ENCODE assay signal across 16 mouse cellular contexts in genomic region chr17:86226198-86226597, GRCm38 (mm10).
"Had no signal": no experiment of that assay in that cellular context is flagged by ENCODE, and none has a peak within 500 bp of the region (broad histone marks: within the 10 kb centered on the region; RNA-seq: fewer than 3 reads in every experiment).

No protein-coding gene starts in this region.

- H3K36me3 ChIP-seq: midbrain, embryonic 10.5 days; midbrain, embryonic 12.5 days; neural tube, embryonic 13.5 days; neural tube, embryonic 15.5 days had no signal

- H3K4me1 ChIP-seq: midbrain, embryonic 10.5 days; midbrain, embryonic 12.5 days had no signal

- H3K9me3 ChIP-seq: midbrain, embryonic 10.5 days; midbrain, embryonic 12.5 days; neural tube, embryonic 13.5 days; neural tube, embryonic 15.5 days had no signal

- H3K4me2 ChIP-seq: lung, embryonic 14.5 days; midbrain, embryonic 12.5 days; neural tube, embryonic 13.5 days; neural tube, embryonic 15.5 days had no signal

- H3K27me3 ChIP-seq: midbrain, embryonic 12.5 days; neural tube, embryonic 13.5 days; neural tube, embryonic 15.5 days had no signal

- H3K4me3 ChIP-seq: midbrain, embryonic 10.5 days; midbrain, embryonic 12.5 days; myocyte; neural tube, embryonic 13.5 days; neural tube, embryonic 15.5 days had no signal

- H3K9ac ChIP-seq: lung, embryonic 14.5 days; midbrain, embryonic 12.5 days; neural tube, embryonic 13.5 days; neural tube, embryonic 15.5 days had no signal

- H3K27ac ChIP-seq: midbrain, embryonic 10.5 days; midbrain, embryonic 12.5 days; neural tube, embryonic 13.5 days; neural tube, embryonic 15.5 days had no signal

- DNase-seq: lung, adult 18-20 months; midbrain, embryonic 14.5 days; retina, postnatal 1 day; right cerebral cortex, adult 18-20 months; right cerebral cortex, postnatal 25 days; right cerebral cortex, postnatal 4 days; spleen, adult 18-20 months; thymus, adult 18-20 months; thymus, postnatal 14 days; thymus, postnatal 36 days had no signal
